Mouse (Mus musculus): ENCODE data around the gene 1700129C05Rik. TPM values are rescaled to one million over a fixed set of nuclear protein-coding genes. Genes with fewer than 3 reads are reported as not detected.

The 1700129C05Rik gene
- not detected in 2 replicates for polyA plus RNA-seq (2012; rRNA removed)

DNA sequence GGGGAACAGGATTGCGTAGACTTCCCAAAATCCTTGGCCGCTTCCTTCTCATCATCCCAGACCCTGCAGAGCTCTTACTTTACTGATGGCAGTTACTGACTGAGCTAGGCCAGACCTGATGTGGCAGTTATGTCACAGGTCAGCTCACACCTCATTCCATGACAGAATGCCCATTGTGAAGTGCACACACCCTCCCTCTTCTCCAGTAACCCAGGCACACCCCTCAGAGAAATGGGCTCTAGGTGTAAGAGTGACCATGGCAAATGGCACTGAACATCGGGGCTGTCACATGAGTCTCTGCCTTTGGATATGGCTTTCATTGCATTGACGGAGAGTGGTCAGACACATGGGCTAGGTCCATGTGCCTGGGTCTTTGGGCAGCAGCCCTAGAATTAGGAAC is at the start of gene 1700129C05Rik:
1700129C05Rik (minus strand) TSS at position 101 of the 400 bp plus-strand sequence.

DNA sequence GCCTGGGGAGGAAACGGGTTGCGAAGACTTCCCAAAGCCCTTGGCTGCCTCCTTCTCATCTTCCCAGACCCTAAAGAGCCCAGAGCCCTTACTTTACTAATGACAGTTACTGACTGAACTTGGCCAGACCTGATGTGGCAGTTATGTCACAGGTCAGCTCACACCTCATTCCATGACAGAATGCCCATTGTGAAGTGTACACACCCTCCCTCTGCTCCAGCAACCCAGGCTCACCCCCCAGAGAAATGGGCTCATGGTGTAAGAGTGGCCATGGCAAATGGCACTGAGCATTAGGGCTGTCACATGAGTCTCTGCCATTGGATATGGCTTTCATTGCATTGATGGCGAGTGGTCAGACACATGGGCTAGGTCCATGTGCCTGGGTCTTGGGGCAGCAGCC is 36.0 kb upstream of the 1700129C05Rik start, which contains the start of gene Gm5142:
Gm5142 (minus strand) TSS at position 101 of the 400 bp plus-strand sequence.

Other genes starting within 250 kb of the 1700129C05Rik start
- gene Gm5142, start 35.9 kb upstream of the 1700129C05Rik start, polyA plus RNA-seq (2012; rRNA removed): not detected in 2 replicates
- 15.4 and 16.2 TPM in 2 replicates for gene Rcbtb1, start 58.3 kb upstream of the 1700129C05Rik start, polyA plus RNA-seq (2012; rRNA removed)
- 0.05 and 0.06 TPM in 2 replicates for gene Gm6904, start 117.3 kb upstream of the 1700129C05Rik start, polyA plus RNA-seq (2012; rRNA removed)
- 0.72 and 1.1 TPM in 2 replicates for gene Phf11a, start 154.6 kb upstream of the 1700129C05Rik start, polyA plus RNA-seq (2012; rRNA removed)
- 2.5 and 2.7 TPM in 2 replicates for gene Phf11b, start 198.5 kb upstream of the 1700129C05Rik start, polyA plus RNA-seq (2012; rRNA removed)
- 5.0 and 6.2 TPM in 2 replicates for gene Phf11d, start 222.6 kb upstream of the 1700129C05Rik start, polyA plus RNA-seq (2012; rRNA removed)

Measured in liver, embryonic 18 days (tissue).